13 mouse cellular contexts compared by ENCODE assay signal in the genomic region with DNA sequence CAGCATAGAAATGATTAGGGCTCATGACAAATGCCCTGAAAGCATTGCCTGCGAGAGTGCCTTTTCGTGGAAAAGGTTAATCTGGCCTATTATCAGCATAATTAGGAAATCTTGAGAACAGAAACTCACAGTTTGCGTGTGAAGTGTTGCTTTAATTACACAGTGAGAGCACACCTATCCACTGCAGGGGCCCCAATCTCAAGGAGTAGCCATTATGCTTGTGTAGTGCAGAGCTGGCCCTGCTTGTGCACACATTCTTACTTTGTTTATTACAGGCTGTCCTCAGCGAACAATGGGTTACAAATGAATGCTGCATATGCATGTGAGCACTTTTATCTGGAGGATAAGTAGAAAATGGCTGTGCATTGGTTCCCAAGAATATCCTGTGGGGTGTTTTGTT.
"Had no signal": no experiment of that assay in that cellular context is flagged by ENCODE, and none has a peak within 500 bp of the region (broad histone marks: within the 10 kb centered on the region; RNA-seq: fewer than 3 reads in every experiment).

No protein-coding gene starts in this region.

- H3K4me3 ChIP-seq: left cerebral cortex, adult 2 months; limb, embryonic 15.5 days; liver, embryonic 12.5 days; lung, embryonic 15.5 days; midbrain, embryonic 10.5 days; neural tube, embryonic 13.5 days; stomach, embryonic 15.5 days had no signal

- ATAC-seq: liver, embryonic 12.5 days; midbrain, embryonic 16.5 days had no signal

- H3K9me3 ChIP-seq: limb, embryonic 15.5 days; liver, embryonic 12.5 days; lung, embryonic 15.5 days; midbrain, embryonic 10.5 days; neural tube, embryonic 13.5 days; stomach, embryonic 15.5 days had no signal

- H3K27ac ChIP-seq: left cerebral cortex, adult 2 months; limb, embryonic 15.5 days; liver, embryonic 12.5 days; lung, embryonic 15.5 days; midbrain, embryonic 10.5 days; neural tube, embryonic 13.5 days; stomach, embryonic 15.5 days had no signal

- DNase-seq: kidney, adult 8-10 months; kidney, postnatal 25 days; lung, postnatal 4 days; retina, postnatal 1 day; thymus, postnatal 36 days had no signal

- H3K4me1 ChIP-seq: liver, embryonic 12.5 days; stomach, embryonic 15.5 days had no signal

- H3K36me3 ChIP-seq: limb, embryonic 15.5 days; liver, embryonic 12.5 days; lung, embryonic 15.5 days; midbrain, embryonic 10.5 days; neural tube, embryonic 13.5 days; stomach, embryonic 15.5 days had no signal

- H3K9ac ChIP-seq: limb, embryonic 15.5 days; liver, embryonic 12.5 days; lung, embryonic 15.5 days; neural tube, embryonic 13.5 days; stomach, embryonic 15.5 days had no signal

- H3K27me3 ChIP-seq: limb, embryonic 15.5 days; liver, embryonic 12.5 days; lung, embryonic 15.5 days; neural tube, embryonic 13.5 days; stomach, embryonic 15.5 days had no signal

- H3K4me2 ChIP-seq: limb, embryonic 15.5 days; liver, embryonic 12.5 days; lung, embryonic 15.5 days; neural tube, embryonic 13.5 days; stomach, embryonic 15.5 days had no signal
